Mouse (Mus musculus): ENCODE results near the gene Atg4d. TPM values are rescaled to one million over a fixed set of nuclear protein-coding genes. Genes with fewer than 3 reads are reported as not detected.

Atg4d gene
- polyA plus RNA-seq, 1 experiment from 2014 or later, result 95.3 TPM

- Histone ChIP-seq H3K9ac (ENCODE audit: low read depth, low read length) (peak overlapping the region; percentile 23; the same call in 1 of the 2 replicates), H3K36me3 (ENCODE audit: control insufficient read depth, insufficient read depth) (peaks cover 86% of the 10 kb centered on the region), H3K27ac (ENCODE audit: low read length) (no peak overlapping the region; the same call in 1 of the 2 replicates), H3K4me2 (ENCODE audit: low read depth, low read length) (no peak overlapping the region), H3K4me1 (ENCODE audit: control insufficient read depth, low read depth, low read length) (peaks cover 23% of the 10 kb centered on the region), H3K4me3 (ENCODE audit: low read depth, low read length) (no peak overlapping the region), H3K9me3 (replicated peaks; ENCODE audit: control insufficient read depth, low read length) (no peaks in the 10 kb centered on the region), H3K27me3 (ENCODE audit: control insufficient read depth, insufficient read depth, low read depth, low read length) (no peaks in the 10 kb centered on the region)
- peak; percentile 40 for ATAC-seq (ENCODE audit: low read depth)
- WGBS (ENCODE audit: insufficient replicate concordance), result 60% methylated on average over 7 of the region's 7 CpGs
Measured at GRCm38 (mm10) chr9:21275013-21275710, 10.1 kb downstream of the Atg4d start.

GRCm38 (mm10) chr9:21275727-21276126 lies 10.6 kb downstream of the Atg4d start:
- H3K4me3 ChIP-seq (ENCODE audit: low read depth, low read length), result no peak overlapping the region
- no peak overlapping the region for H3K4me2 ChIP-seq (ENCODE audit: low read depth, low read length)
- peaks cover 83% of the 10 kb centered on the region for H3K36me3 ChIP-seq (ENCODE audit: control insufficient read depth, insufficient read depth)
- no peak overlapping the region for H3K9ac ChIP-seq (ENCODE audit: low read depth, low read length)
- 90% methylated on average over 12 of the region's 12 CpGs for WGBS (ENCODE audit: insufficient replicate concordance)
- no peak overlapping the region for H3K27ac ChIP-seq (ENCODE audit: low read length)
- peaks cover 23% of the 10 kb centered on the region for H3K4me1 ChIP-seq (ENCODE audit: control insufficient read depth, low read depth, low read length)
- ATAC-seq (ENCODE audit: low read depth), result no peak
- H3K9me3 ChIP-seq (replicated peaks; ENCODE audit: control insufficient read depth, low read length), result no peaks in the 10 kb centered on the region
- no peaks in the 10 kb centered on the region for H3K27me3 ChIP-seq (ENCODE audit: control insufficient read depth, insufficient read depth, low read depth, low read length)

GRCm38 (mm10) chr9:21276307-21276706 lies 11.2 kb downstream of the Atg4d start:
- Histone ChIP-seq H3K27ac (ENCODE audit: low read length) (no peak overlapping the region), H3K36me3 (ENCODE audit: control insufficient read depth, insufficient read depth) (peaks cover 83% of the 10 kb centered on the region), H3K9me3 (replicated peaks; ENCODE audit: control insufficient read depth, low read length) (no peaks in the 10 kb centered on the region), H3K9ac (ENCODE audit: low read depth, low read length) (no peak overlapping the region), H3K4me3 (ENCODE audit: low read depth, low read length) (no peak overlapping the region), H3K4me1 (ENCODE audit: control insufficient read depth, low read depth, low read length) (peaks cover 23% of the 10 kb centered on the region), H3K4me2 (ENCODE audit: low read depth, low read length) (no peak overlapping the region), H3K27me3 (ENCODE audit: control insufficient read depth, insufficient read depth, low read depth, low read length) (no peaks in the 10 kb centered on the region)
- 81% methylated on average over 8 of the region's 8 CpGs for WGBS (ENCODE audit: insufficient replicate concordance)
- no peak for ATAC-seq (ENCODE audit: low read depth)

GRCm38 (mm10) chr9:21277776-21278175 lies 12.7 kb downstream of the Atg4d start:
- no peak overlapping the region for H3K27ac ChIP-seq (ENCODE audit: low read length)
- no peaks in the 10 kb centered on the region for H3K27me3 ChIP-seq (ENCODE audit: control insufficient read depth, insufficient read depth, low read depth, low read length)
- no peak for ATAC-seq (ENCODE audit: low read depth)
- no peak overlapping the region for H3K4me3 ChIP-seq (ENCODE audit: low read depth, low read length)
- 84% methylated on average over 5 of the region's 5 CpGs for WGBS (ENCODE audit: insufficient replicate concordance)
- H3K36me3 ChIP-seq (ENCODE audit: control insufficient read depth, insufficient read depth), result peaks cover 79% of the 10 kb centered on the region
- no peak overlapping the region for H3K4me2 ChIP-seq (ENCODE audit: low read depth, low read length)
- peaks cover 23% of the 10 kb centered on the region for H3K4me1 ChIP-seq (ENCODE audit: control insufficient read depth, low read depth, low read length)
- no peak overlapping the region for H3K9ac ChIP-seq (ENCODE audit: low read depth, low read length)
- H3K9me3 ChIP-seq (replicated peaks; ENCODE audit: control insufficient read depth, low read length), result no peaks in the 10 kb centered on the region

GRCm38 (mm10) chr9:21283591-21283990 lies 18.5 kb downstream of the Atg4d start:
- Histone ChIP-seq H3K9me3 (replicated peaks; ENCODE audit: control insufficient read depth, low read length) (no peaks in the 10 kb centered on the region), H3K4me3 (ENCODE audit: low read depth, low read length) (no peak overlapping the region), H3K36me3 (ENCODE audit: control insufficient read depth, insufficient read depth) (peaks cover 46% of the 10 kb centered on the region), H3K9ac (ENCODE audit: low read depth, low read length) (no peak overlapping the region), H3K4me1 (ENCODE audit: control insufficient read depth, low read depth, low read length) (peaks cover 17% of the 10 kb centered on the region), H3K27me3 (ENCODE audit: control insufficient read depth, insufficient read depth, low read depth, low read length) (no peaks in the 10 kb centered on the region), H3K27ac (ENCODE audit: low read length) (peak overlapping the region; percentile 54; the same call in 1 of the 2 replicates), H3K4me2 (ENCODE audit: low read depth, low read length) (no peak overlapping the region)
- no peak for ATAC-seq (ENCODE audit: low read depth)
- 83% methylated on average over 5 of the region's 5 CpGs for WGBS (ENCODE audit: insufficient replicate concordance)

- H3K27me3 ChIP-seq (ENCODE audit: control insufficient read depth, insufficient read depth, low read depth, low read length), result no peaks in the 10 kb centered on the region
- peaks cover 48% of the 10 kb centered on the region for H3K36me3 ChIP-seq (ENCODE audit: control insufficient read depth, insufficient read depth)
- 75% methylated on average over 3 of the region's 3 CpGs for WGBS (ENCODE audit: insufficient replicate concordance)
- no peak overlapping the region for H3K4me3 ChIP-seq (ENCODE audit: low read depth, low read length)
- H3K27ac ChIP-seq (ENCODE audit: low read length), result peak overlapping the region; percentile 54
- H3K9me3 ChIP-seq (replicated peaks; ENCODE audit: control insufficient read depth, low read length), result no peaks in the 10 kb centered on the region
- H3K4me2 ChIP-seq (ENCODE audit: low read depth, low read length), result no peak overlapping the region
- ATAC-seq (ENCODE audit: low read depth), result no peak
- no peak overlapping the region for H3K9ac ChIP-seq (ENCODE audit: low read depth, low read length)
- peaks cover 21% of the 10 kb centered on the region for H3K4me1 ChIP-seq (ENCODE audit: control insufficient read depth, low read depth, low read length)
Measured at GRCm38 (mm10) chr9:21283994-21284393, 18.9 kb downstream of the Atg4d start.

- WGBS (ENCODE audit: insufficient replicate concordance), result 14% methylated on average over 3 of the region's 3 CpGs
- Histone ChIP-seq H3K4me1 (ENCODE audit: control insufficient read depth, low read depth, low read length) (peaks cover 28% of the 10 kb centered on the region), H3K4me2 (ENCODE audit: low read depth, low read length) (peak overlapping the region; percentile 88), H3K4me3 (ENCODE audit: low read depth, low read length) (peak overlapping the region; percentile 77), H3K9ac (ENCODE audit: low read depth, low read length) (peak overlapping the region; percentile 88), H3K9me3 (replicated peaks; ENCODE audit: control insufficient read depth, low read length) (no peaks in the 10 kb centered on the region), H3K27me3 (ENCODE audit: control insufficient read depth, insufficient read depth, low read depth, low read length) (no peaks in the 10 kb centered on the region), H3K27ac (ENCODE audit: low read length) (peak overlapping the region; percentile 94), H3K36me3 (ENCODE audit: control insufficient read depth, insufficient read depth) (peaks cover 35% of the 10 kb centered on the region)
- no peak for ATAC-seq (ENCODE audit: low read depth)
Measured at GRCm38 (mm10) chr9:21286753-21287152, 21.7 kb downstream of the Atg4d start.

- H3K36me3 ChIP-seq (ENCODE audit: control insufficient read depth, insufficient read depth), result peaks cover 28% of the 10 kb centered on the region
- peak within 1 kb of the TSS; percentile 88 for H3K4me2 ChIP-seq (ENCODE audit: low read depth, low read length)
- under 1% methylated on average over 59 of the region's 59 CpGs for WGBS (ENCODE audit: insufficient replicate concordance)
- ATAC-seq (ENCODE audit: low read depth), result peak; percentile 69
- H3K27ac ChIP-seq (ENCODE audit: low read length), result peak within 1 kb of the TSS; percentile 94
- peaks cover 32% of the 10 kb centered on the region for H3K4me1 ChIP-seq (ENCODE audit: control insufficient read depth, low read depth, low read length)
- peak within 1 kb of the TSS; percentile 77 for H3K4me3 ChIP-seq (ENCODE audit: low read depth, low read length)
- no peaks in the 10 kb centered on the region for H3K9me3 ChIP-seq (replicated peaks; ENCODE audit: control insufficient read depth, low read length)
- H3K27me3 ChIP-seq (ENCODE audit: control insufficient read depth, insufficient read depth, low read depth, low read length), result no peaks in the 10 kb centered on the region
- H3K9ac ChIP-seq (ENCODE audit: low read depth, low read length), result peak within 1 kb of the TSS; percentile 88
Measured at GRCm38 (mm10) chr9:21287571-21288402, 22.7 kb downstream of the Atg4d start, which contains the start of gene Kri1. Gene Kri1 (minus strand): TSS chr9:21287969.
